Mouse (Mus musculus): ENCODE results near the gene Celf2. TPM values are rescaled to one million over a fixed set of nuclear protein-coding genes. Genes with fewer than 3 reads are reported as not detected.

The Celf2 gene
- polyA plus RNA-seq, 1 experiment from 2014 or later: 322 TPM

GRCm38 (mm10) chr2:6497636-6498035, 1011.7 kb downstream of the Celf2 start:
- Histone ChIP-seq H3K9ac (replicated peaks) (no peak overlapping the region), H3K36me3 (no peaks in the 10 kb centered on the region), H3K27ac (replicated peaks) (no peak overlapping the region), H3K27me3 (no peaks in the 10 kb centered on the region), H3K9me3 (no peaks in the 10 kb centered on the region), H3K4me2 (replicated peaks) (no peak overlapping the region), H3K4me3 (no peak overlapping the region), H3K4me1 (peaks cover 6% of the 10 kb centered on the region; the same call in 1 of the 2 replicates)
- 68% methylated on average over 5 of the region's 5 CpGs for WGBS
- ATAC-seq (replicated peaks): no peak

GRCm38 (mm10) chr2:6493886-6494285, 1015.5 kb downstream of the Celf2 start:
- no peak overlapping the region for H3K27ac ChIP-seq (replicated peaks)
- no peak overlapping the region for H3K4me2 ChIP-seq (replicated peaks)
- H3K36me3 ChIP-seq: no peaks in the 10 kb centered on the region
- no peak overlapping the region for H3K4me3 ChIP-seq
- H3K9me3 ChIP-seq: no peaks in the 10 kb centered on the region
- H3K4me1 ChIP-seq: peaks cover 6% of the 10 kb centered on the region; the same call in 1 of the 2 replicates
- ATAC-seq (replicated peaks): no peak
- no peaks in the 10 kb centered on the region for H3K27me3 ChIP-seq
- H3K9ac ChIP-seq (replicated peaks): no peak overlapping the region
- WGBS: 80% methylated on average over 5 of the region's 5 CpGs

GRCm38 (mm10) chr2:6490870-6491269, 1018.5 kb downstream of the Celf2 start:
- no peak overlapping the region for H3K4me3 ChIP-seq
- H3K9ac ChIP-seq (replicated peaks): no peak overlapping the region
- no peaks in the 10 kb centered on the region for H3K9me3 ChIP-seq
- WGBS: 88% methylated on average over 4 of the region's 4 CpGs
- no peaks in the 10 kb centered on the region for H3K27me3 ChIP-seq
- no peak overlapping the region for H3K27ac ChIP-seq (replicated peaks)
- no peak overlapping the region for H3K4me2 ChIP-seq (replicated peaks)
- H3K4me1 ChIP-seq: peaks cover 8% of the 10 kb centered on the region
- ATAC-seq (replicated peaks): no peak
- H3K36me3 ChIP-seq: no peaks in the 10 kb centered on the region

- Histone ChIP-seq H3K27me3 (no peaks in the 10 kb centered on the region), H3K4me2 (replicated peaks) (no peak overlapping the region), H3K36me3 (no peaks in the 10 kb centered on the region), H3K4me1 (peaks cover 8% of the 10 kb centered on the region), H3K4me3 (no peak overlapping the region), H3K9ac (replicated peaks) (no peak overlapping the region), H3K27ac (replicated peaks) (no peak overlapping the region), H3K9me3 (no peaks in the 10 kb centered on the region)
- 93% methylated on average over 6 of the region's 6 CpGs for WGBS
- ATAC-seq (replicated peaks): no peak
These were observed 1019.3 kb downstream of the Celf2 start for GRCm38 (mm10) chr2:6490076-6490475.
